Mouse (Mus musculus) v-Abl transformed pro-B cells (cell line): ENCODE results near the gene Dus3l.

Experiments used
- in situ Hi-C, 2 experiments: fragments of 400-800 bp; cut with MboI; formaldehyde crosslinking; loops; one replicate each; pipeline ENCODE4 v1.15.1; 2025; ENCODE audit not compliant: unreplicated experiment in 2 of 2

The Dus3l gene

DNA sequence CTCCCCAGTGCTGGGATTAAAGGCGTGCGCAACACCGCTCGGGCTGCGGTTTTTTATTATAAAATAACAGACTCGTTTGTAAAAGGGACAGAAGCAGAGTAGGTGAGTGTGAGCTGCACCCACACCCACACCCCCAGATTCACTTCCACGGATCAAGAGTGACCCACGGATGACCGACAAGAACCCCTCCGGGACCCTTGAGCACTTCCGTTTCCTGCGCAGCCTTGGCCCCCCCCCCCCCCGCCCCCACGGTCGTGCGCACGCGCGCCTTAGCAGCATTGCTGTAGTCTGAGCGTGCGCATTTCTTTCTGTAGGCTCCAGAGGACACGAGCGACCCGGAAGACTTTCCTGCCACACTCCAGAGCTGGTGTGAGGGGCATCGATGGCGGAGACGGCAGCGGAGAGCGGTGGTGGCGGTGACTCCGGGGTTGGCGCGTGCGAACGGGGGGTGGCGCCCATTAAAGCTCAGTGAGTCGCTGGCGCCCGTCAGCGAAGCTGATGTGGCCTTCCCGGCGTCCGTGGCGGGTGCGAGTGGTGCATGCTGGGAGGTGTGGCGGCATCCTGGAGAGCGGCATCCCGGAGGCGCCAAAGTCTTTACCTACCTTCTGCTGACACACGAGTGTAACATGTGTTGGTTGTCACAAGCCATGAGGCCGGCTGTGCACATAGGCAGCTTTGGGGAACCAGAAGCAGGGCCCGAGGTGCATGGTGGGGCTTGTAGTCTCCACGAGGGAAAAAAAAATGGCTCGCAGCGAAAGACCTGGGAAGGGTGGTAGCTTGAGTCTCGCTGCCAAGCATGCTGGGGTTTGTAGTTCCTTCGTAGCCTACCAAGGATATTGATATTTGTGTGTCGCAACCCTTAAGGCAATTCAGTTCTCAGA, at the start of gene Dus3l:
Gene Dus3l, plus strand, starts transcription at position 284 of the 881 bp plus-strand sequence.
- in situ Hi-C loops = loop anchor here in 1 of 2 experiments (5.0 to 10.0 kb wide), 3 partner anchors 47 to 182 kb away; partner anchors contain the start of genes Ndufa11, Ranbp3, Safb and Safb2

DNA sequence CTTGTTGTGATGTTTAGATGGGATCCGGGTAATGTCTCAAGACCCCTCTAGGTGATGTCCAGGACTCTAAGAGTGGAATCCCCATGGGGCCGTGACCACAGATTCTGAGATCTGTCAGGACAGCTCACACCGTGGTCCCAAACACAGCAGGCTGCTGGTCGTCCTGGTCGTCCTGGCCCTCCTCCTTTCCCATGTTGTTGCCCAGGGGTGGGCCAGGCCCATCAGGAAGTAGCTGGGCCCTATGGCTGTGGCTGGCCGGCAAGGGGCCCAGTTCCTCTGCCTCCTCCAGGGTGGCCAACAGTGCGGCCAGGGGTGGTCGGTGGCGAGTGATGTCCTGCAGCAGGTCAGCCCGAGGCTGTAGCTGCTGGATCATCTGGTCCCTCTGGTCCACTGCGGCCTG, 49.2 kb upstream of the Dus3l start:
- in situ Hi-C loops = loop anchor here in 1 of 2 experiments (5.0 kb wide), 1 partner anchor 47 kb away; the partner anchor contains the start of gene Dus3l

DNA sequence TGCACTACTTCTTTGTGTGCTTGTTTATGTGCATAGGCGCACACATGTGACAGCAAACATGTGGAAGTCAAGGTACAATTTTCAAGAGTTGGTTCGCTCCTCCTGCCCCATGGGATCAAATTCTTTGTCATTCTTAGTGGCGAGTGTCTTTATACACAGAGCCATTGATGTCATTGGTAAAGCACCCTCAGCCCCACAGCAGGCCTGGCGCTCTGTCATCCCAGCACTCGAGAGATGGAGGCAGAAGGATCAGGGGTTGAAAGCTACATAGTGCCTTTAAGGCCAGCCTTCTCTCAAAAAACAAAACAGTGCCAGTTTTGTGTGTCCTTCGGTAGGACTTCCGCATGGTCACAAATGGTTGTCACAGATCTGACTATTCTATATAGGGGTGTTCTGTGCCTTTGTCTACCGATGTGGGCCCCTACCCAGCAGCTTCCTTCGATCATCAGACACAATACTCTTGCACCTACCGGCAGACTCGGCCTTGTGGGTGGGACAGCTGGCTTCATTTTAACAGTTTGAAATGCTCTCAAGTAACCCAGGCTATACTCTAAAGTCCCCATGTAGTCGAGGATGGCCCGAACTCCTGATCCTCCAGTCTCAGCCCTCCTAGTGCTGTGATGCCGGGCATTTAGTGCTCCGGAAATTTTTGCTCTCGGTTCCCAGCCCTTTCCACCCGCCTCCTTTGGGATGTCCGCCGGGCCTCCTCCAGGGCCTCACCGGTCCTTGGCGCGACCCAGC, 48.5 kb upstream of the Dus3l start:
- in situ Hi-C loops = loop anchor here in 1 of 2 experiments (5.0 kb wide), 1 partner anchor 46 kb away; the partner anchor contains the start of gene Dus3l

DNA sequence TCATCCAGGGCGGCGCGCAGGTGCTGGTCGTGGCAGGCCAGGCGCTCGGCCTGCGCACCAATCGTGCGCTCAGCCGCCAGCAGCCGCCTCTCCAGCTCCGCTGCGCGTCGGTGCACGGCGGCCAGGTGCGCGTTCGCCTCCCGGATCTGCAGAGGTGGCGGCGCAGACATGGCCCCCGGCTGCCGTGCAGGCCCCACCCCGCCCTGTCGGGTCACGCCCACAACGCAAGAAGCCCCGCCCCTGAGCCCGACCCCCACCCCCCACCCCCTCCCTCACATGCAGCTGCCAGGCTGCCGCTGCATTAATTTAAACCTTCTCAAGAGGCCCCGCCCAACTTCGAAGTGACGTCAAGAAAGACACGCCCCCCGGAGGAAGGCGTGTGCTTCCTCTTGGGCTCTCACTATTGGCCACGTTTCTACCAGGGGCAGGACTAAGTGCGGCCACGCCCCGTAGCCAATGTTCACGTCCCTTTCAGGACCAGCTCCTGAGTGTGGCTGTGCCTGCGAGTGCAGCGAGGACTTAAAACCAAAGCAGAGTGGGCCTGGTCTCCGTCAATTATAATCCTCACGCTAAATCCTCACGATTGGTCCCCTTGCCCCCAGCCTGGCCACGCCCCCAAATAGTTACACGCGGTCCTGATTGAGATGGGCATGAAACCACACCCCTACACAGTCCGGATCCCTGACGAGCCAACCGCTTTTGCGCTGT, 47.7 kb upstream of the Dus3l start:
- in situ Hi-C loops = loop anchor here in 1 of 2 experiments (5.0 kb wide), 1 partner anchor 45 kb away; the partner anchor contains the start of gene Dus3l

DNA sequence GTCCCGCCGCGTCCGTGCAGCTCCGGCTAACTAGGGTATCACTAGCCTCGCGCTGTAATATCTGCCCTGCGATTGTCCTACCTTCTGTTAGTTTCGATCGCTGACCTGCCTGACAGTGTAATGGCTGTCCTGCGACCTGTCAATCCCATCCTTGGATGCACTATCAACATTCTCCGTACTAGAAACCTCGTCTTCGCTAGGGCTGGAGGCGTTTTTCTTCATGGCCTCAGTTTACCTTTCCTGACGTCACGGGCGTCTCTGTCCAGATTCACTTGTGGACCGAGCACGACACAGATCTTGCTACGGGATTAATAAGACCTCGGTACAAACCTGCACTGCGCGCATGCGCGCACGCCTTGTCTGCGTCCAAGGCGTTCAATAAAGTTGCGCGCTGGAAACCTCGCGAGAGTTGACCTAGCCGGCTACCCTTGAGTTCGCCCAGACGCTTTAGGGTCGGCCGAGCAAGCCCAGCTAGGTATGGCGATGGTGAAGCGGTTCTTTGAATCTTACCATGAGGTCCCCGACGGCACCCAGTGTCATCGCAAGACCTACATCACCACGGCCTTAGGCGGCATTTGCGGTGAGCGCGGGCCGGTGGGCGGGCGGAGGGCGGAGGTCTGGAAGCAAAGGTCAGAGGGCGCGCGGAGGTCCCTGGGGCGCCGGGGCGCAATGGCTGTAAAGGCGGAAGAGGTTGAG, 47.0 kb upstream of the Dus3l start, which contains the start of the genes Ndufa11 and Vmac:
Gene Ndufa11, plus strand, starts transcription at position 405 of the 696 bp plus-strand sequence.
Gene Vmac, minus strand, starts transcription at position 660 of the 696 bp plus-strand sequence.
- in situ Hi-C loops = loop anchor here in 1 of 2 experiments (5.0 kb wide), 1 partner anchor 45 kb away; the partner anchor contains the start of gene Dus3l

DNA sequence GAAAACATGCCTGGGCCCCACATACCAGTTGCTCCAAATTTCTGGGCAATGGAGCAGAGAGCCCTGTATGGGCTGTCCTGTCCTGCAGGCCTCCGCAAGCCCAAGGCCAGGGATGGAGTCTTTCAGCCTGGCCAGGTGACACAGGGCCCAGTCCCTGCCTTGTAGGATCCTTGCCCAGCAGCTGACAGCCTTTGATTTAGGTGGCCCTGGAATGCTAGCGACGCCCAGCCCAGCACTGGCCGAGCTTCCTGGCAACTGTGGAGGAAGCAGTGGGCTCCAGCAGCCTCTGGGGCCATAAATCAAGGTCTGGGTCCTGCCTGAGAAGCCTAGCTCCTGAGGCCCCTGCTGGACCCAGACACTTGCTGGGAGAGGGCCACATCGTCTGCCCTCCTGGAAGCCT, 42.1 kb upstream of the Dus3l start:
- in situ Hi-C loops = no loop called here

DNA sequence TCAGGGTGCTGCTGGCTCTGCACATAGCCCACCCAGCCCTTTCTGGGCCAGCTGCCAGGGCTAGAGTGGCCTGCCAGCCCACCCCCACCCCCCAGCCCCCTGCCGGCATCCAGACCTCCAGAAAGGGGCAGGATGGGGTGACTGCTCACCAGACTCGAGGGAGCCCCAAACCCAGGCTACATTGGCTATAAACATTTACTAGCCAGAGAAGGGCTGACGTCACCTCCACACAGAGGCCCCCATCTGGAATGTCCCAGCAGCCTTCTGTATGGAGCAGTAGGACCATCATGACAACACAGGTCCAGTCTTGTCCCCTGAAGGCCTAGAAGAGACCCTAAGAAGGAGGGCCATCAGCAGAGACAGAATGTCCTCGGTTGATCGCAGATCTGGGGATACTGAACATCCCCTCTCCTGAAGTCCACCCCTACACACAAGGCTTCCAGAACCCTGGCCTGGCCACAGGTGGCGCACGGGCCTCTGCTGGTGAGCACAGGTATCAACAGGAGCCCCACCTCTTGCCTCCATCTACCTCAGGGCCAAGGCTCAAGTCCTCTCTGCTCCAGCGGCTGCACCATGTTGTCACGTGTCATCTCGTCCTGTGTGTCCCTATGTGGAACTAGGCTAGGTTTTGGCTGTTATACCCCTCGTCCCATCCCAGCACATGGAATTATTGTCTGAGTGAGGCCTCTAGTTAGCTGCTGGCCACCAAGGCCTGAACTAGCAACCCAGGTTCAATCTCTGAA, 41.0 kb upstream of the Dus3l start:
- in situ Hi-C loops = no loop called here

DNA sequence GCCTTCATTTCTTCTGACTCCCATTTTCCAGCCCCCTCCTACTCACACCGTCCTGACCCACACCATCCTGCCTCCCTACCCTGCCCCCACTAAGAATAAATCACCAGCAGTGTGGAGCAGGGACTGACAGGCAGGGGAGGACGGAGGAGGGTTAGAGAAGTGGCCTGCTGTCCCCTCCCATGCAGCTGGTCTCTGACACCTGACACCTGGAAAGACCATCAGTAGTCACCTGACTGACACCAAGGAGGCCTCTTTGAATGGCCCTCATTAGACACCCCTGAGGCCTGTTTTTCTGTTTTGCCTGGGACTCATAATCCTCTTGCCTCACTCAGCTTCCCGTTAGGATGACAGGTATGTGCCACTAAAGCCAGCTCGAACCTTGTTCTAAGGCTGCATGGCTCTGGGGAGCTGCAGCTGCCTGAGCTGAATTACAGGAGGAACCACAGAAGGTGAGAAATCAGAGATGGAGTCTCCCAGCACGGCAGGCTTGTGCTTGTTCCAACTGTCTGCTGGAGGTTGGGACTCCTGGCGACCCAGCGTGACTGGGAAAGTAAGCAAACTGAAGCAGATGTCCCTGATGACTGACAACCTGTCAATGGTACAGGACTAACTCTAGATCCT, 37.4 kb upstream of the Dus3l start:
- in situ Hi-C loops = no loop called here

DNA sequence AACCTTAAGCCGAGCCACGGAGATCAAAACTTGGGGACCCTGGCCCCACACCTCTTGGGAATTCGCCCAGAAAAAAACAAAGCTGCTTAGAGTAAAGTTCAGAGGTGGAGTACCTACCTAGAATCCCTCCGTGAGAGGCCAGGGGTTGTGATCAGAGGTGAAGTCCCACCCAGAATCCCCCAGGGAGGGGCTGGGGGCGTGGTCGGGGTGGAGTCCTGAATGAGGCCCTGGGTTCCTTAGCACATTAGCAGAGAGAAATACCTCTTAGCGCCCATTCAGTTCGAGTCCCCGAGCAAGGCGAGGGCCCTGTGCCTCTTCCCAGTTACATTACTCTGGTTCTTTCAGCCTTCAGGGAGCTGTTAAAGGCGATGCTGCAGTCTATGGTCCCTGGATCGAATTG, 36.9 kb upstream of the Dus3l start:
- in situ Hi-C loops = no loop called here

DNA sequence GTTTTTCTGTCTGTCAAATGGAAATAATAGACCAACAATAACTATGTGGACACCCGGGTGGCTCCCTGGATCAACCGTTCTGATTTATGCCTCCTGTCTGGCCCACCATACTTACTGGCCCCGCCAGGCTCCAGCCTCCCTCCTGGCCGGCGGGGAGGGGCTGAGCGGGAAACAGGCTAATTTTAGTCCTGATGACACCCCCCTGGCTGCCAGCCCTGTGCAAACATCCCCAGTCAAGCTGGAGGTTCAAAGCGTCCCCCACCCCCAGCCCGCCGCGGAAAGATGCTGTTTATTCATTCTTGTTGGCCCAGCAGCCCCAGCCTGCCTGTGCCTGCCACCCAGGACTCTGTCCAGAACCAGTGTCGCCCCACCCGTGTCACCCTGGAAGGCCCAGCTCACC, 36.4 kb upstream of the Dus3l start:
- in situ Hi-C loops = no loop called here

DNA sequence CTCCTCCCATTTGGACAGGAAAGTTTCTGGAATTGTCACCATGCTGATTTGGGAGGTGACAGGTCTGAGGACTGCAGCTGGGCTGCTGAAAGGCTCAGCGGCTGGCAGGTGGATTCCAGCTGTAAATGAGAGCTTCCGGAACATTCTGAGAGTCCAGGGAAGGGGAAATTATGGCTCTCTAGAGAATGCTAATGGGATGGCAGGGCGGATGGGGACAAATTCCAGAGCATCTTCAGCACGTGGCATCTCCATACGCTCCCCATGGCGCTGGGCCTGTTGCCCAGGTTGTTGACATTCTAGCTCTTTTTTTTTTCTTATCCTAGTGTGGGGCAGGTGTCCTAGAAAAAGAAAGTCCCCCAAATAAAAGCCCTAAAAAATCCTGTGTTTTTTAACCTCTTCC, 35.4 kb upstream of the Dus3l start:
- in situ Hi-C loops = no loop called here

DNA sequence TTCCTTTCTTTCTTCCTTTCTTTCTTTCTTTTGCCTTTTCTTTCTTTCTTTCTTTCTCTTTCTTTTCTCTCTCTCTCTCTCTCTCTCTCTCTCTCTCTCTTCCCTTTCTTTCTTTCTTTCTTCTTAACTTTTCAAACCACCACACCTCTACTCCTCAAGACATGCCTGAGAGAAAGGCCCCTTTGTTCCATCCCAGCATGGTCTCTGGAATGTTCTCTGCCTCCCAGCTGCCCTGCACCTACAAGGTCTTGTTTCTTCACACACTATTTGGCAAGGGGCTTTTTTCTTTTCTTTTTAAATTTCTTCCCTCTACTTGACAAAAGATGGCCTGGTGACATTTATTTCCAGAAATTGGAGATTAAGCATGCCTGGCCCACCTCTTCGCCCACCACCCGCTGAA, 34.9 kb upstream of the Dus3l start:
- in situ Hi-C loops = no loop called here

DNA sequence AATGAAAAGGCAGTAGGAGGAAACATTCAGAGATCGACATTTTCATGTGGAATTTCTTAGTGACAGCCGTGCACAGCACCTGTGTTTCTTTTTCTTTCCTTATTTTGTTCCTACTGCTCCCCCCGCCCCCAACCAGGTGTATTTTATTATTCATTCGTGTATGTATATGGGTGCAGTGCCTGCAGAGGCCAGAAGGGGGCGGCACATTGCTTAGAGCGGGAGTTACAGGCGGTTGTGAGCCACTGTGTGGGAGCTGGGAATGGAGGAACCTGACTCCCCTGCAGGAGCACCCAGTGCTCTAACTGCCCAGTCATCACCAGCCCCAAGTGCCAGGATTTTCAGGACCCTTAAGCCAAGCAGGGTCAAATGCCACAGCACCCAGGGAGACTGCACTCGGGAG, 28.0 kb upstream of the Dus3l start:
- in situ Hi-C loops = no loop called here

DNA sequence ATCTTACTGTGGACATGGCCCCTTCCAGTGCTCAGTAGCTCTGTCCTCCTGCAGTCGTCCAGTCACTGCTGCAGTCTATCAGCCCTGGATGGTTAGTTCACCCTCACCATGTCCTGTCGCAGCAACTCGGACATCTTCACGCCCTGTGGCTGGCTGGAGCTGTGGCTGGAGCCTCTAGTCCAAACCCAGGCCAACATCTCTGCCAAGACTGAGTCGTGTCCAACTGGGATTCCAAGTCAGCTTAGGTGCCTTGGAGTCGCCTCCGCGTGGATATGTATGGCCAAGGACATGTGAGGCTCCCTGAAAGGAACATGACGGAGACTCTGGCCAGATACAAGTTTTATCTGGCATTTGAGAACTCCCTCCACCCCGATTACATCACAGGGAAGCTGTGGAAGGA, 26.3 kb upstream of the Dus3l start:
- in situ Hi-C loops = no loop called here

DNA sequence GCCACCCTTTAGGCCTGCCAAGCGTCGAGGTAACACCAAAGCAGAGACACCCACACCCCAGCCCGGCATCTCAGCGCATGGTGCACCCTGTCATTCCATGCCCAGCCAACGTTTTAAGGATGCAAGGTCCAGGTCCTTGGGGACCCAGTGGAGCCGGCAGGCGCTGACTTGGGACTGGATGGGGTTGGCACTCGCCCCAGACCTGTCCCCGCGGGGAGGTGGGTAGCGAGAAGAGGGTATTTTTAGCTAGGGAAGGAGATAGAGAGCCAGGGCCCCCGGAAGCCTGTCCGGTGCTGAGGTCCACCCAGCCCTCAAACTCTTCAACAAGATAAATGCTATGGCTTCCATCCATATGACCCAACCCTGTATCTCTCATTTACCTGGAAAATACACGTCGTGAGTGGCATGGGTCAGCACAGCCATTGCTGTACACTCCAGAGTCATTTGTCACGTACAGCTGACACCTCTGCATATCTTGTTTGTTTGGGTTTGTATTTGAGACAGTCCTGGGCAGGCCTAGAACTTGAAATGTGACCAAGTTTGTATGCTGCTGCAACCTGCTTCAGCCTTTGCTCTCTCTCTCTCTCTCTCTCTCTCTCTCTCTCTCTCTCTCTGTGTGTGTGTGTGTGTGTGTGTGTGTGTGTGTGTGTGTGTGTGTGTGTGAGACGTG, 24.3 kb upstream of the Dus3l start:
- in situ Hi-C loops = no loop called here

DNA sequence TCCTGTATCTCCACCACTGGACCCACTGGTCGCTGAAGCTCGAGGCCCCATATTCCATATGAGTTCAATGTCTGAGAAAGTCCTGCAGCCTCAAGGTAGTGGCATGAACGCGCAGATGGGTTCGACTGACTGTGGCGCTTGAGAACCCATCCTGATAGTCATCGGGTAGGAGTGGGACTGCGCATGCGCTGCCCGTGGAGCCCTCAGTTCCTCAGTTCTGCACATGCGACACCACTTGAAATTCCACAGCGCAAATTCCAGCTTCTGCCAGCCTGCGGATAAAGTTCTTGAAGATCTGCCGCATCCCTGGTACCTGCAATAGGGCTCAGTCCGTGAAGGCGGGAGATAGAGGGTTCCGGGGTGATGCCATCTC, 23.8 kb upstream of the Dus3l start:
- in situ Hi-C loops = no loop called here

DNA sequence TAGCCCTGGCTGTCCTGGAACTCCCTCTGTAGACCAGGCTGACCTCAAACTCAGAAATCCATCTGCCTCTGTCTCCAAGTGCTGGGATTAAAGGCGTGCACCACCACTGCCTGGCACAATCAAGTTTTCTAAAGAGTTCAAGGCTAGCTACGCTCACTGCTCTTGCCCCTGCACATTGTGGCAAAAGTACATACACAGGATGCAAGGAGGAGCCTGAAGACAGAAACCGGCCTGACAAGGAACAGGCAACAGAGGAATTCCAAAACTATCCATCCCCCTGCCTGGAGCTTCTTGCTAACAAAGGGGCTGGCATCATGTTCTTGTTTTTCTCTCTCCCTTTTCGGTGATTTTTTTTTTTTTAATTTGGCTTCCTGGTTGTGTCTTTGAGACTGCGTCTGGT, 20.4 kb upstream of the Dus3l start:
- in situ Hi-C loops = no loop called here

DNA sequence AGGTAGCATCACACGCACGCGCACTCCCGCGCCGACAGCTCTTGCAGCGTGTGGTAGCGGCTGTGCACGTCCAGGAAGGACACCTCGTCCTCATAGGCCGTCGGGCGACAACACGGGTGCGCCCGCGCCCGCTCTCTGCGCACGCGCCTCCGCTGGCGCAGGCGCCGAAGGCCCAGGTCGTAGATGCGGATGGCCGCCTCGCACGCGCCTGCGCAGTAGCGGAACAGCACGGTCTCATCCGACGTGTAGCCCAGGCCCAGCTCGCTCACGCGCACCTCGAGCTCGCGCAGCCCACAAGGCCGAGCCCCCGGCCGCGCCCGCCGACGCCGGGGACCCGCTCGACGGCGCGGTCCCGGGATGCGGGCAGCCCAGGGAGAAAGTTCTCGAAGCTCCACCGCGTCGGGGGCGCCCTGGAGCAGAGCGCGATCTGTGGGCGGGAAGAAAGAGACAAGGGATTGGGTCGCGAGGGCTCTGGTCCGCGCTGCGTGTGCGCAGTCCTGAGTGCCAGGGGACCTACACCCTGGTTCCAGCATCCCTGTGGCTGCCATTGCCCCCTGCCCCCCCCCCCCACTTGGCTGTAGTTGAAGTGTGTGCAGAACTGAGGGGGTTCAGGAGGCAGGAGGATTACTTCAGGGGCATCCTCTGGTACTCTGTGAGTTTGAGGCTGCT, 13.0 kb upstream of the Dus3l start:
- in situ Hi-C loops = no loop called here
